Mouse (Mus musculus): ENCODE measurements around the gene Dlgap4. TPM values are rescaled to one million over a fixed set of nuclear protein-coding genes. Genes with fewer than 3 reads are reported as not detected.

Gene Dlgap4
- polyA plus RNA-seq, 1 experiment from 2014 or later, result 162 TPM

DNA sequence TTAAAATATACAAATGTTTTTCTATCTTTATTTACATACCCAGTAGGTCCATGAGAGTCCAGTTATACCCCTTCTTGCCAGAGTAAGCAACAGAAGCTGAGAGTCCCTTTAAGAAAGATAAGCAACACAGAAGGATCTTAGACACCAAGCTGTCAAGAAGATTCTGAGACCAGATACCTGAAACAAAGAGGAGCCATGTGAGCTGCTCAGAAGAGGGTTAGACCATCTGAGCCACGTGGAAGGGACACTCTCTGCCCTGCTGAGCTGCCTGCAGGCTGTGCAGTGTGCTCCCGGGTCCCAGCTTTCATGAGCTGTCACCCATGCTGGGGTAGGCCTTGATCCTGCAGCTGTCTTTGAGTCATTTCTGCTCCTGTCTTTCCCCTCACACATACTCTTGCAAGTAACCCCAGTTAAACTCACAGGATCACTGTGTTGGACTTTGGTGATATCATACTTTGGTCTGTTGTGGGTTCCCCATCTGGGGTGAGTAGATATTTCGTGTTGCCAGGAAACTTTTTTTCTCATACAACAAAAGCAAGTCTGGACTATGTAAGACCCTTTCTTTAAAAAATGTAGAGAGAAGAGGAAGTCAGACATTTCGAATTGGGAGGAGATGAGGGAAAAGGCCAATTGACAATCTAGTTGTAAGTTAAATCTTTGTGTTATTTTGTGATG, 190.3 kb downstream of the Dlgap4 start:
- Histone ChIP-seq H3K27ac (ENCODE audit: low read depth, low read length) (no peak overlapping the region), H3K4me2 (replicated peaks; ENCODE audit: low read depth, low read length) (no peak overlapping the region), H3K27me3 (ENCODE audit: control insufficient read depth, insufficient read depth, low read length) (no peaks in the 10 kb centered on the region), H3K9me3 (ENCODE audit: control insufficient read depth, low read length) (no peaks in the 10 kb centered on the region), H3K4me3 (ENCODE audit: low read depth, low read length) (no peak overlapping the region), H3K36me3 (ENCODE audit: control insufficient read depth, insufficient read depth, low read length) (no peaks in the 10 kb centered on the region), H3K9ac (ENCODE audit: low read depth, low read length) (no peak overlapping the region), H3K4me1 (replicated peaks; ENCODE audit: control insufficient read depth, insufficient read depth, low read length) (no peaks in the 10 kb centered on the region)
- DNase-seq (ENCODE audit: low spot score) (no peak), ATAC-seq (ENCODE audit: low FRiP score) (no peak)
- 61% methylated on average over 4 of the region's 4 CpGs for WGBS

DNA sequence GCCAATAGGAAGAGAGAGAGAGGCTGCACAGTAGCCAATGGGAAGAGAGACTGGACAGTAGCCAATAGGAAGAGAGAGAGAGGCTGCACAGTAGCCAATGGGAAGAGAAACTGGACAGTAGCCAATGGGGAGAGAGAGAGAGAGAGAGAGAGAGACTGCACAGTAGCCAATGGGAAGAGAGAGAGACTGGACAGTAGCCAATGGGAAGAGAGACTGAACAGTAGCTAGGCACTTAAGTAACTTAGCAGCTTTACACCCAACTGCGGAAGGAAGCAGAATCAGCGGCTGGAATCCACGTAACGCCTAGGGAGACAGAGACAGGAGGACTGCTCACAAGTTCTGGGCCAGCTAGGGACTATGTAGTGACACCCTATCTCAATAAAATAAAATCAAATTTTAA, 191.1 kb downstream of the Dlgap4 start:
- H3K4me2 ChIP-seq (replicated peaks; ENCODE audit: low read depth, low read length), result no peak overlapping the region
- no peak overlapping the region for H3K4me3 ChIP-seq (ENCODE audit: low read depth, low read length)
- WGBS, result 92% methylated on average over 4 of the region's 4 CpGs
- no peak for ATAC-seq (ENCODE audit: low FRiP score)
- DNase-seq (ENCODE audit: low spot score), result no peak
- H3K4me1 ChIP-seq (replicated peaks; ENCODE audit: control insufficient read depth, insufficient read depth, low read length), result no peaks in the 10 kb centered on the region
- no peaks in the 10 kb centered on the region for H3K27me3 ChIP-seq (ENCODE audit: control insufficient read depth, insufficient read depth, low read length)
- no peak overlapping the region for H3K9ac ChIP-seq (ENCODE audit: low read depth, low read length)
- no peaks in the 10 kb centered on the region for H3K36me3 ChIP-seq (ENCODE audit: control insufficient read depth, insufficient read depth, low read length)
- H3K27ac ChIP-seq (ENCODE audit: low read depth, low read length), result no peak overlapping the region
- no peaks in the 10 kb centered on the region for H3K9me3 ChIP-seq (ENCODE audit: control insufficient read depth, low read length)

DNA sequence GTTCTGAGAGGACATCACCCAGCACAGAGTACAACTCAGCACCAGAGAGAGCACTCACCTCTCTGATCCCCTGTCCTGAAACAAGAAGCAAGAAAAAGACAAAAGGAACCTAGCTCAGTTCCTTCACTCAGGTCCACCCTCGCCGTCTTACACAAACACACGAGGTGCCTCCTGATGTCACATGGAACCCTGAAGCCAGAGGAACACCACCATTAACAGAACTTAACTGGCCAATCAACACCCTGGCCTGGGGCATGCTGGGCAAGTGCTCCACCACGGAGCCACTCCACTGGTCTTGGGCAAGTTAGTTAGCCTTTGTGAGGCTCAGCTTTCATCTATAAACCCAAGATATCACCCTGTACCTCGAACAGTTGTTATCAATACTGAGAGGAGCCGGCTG, 193.4 kb downstream of the Dlgap4 start:
- Histone ChIP-seq H3K4me3 (ENCODE audit: low read depth, low read length) (no peak overlapping the region), H3K9ac (ENCODE audit: low read depth, low read length) (no peak overlapping the region), H3K4me1 (replicated peaks; ENCODE audit: control insufficient read depth, insufficient read depth, low read length) (no peaks in the 10 kb centered on the region), H3K36me3 (ENCODE audit: control insufficient read depth, insufficient read depth, low read length) (no peaks in the 10 kb centered on the region), H3K27ac (ENCODE audit: low read depth, low read length) (no peak overlapping the region), H3K4me2 (replicated peaks; ENCODE audit: low read depth, low read length) (no peak overlapping the region), H3K27me3 (ENCODE audit: control insufficient read depth, insufficient read depth, low read length) (no peaks in the 10 kb centered on the region), H3K9me3 (ENCODE audit: control insufficient read depth, low read length) (no peaks in the 10 kb centered on the region)
- no peak for ATAC-seq (ENCODE audit: low FRiP score)
- WGBS, result 75% methylated on average over 6 of the region's 6 CpGs
- DNase-seq (ENCODE audit: low spot score), result no peak

DNA sequence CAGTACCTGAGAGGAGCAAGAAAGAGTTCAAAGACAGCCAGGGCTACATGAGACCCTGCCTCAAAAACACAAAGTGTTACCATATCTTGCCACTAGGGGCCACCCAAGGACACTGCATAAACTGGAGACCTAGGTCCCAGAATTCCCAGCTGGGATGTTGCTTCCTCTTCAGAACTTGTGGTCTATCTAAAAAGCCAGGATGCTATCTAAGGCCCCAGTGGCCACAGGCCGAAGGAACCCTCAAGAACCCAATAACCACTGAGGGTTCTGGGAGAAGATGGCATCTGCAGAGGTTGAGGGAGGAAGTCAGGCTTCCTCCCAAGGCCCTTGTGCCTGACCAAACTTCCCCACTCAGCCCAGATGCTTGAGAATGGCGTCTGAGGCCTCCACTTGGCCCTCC, 196.1 kb downstream of the Dlgap4 start:
- no peak overlapping the region for H3K4me2 ChIP-seq (replicated peaks; ENCODE audit: low read depth, low read length)
- H3K27ac ChIP-seq (ENCODE audit: low read depth, low read length), result no peak overlapping the region
- H3K9me3 ChIP-seq (ENCODE audit: control insufficient read depth, low read length), result no peaks in the 10 kb centered on the region
- H3K4me3 ChIP-seq (ENCODE audit: low read depth, low read length), result no peak overlapping the region
- H3K9ac ChIP-seq (ENCODE audit: low read depth, low read length), result no peak overlapping the region
- 63% methylated on average over 2 of the region's 2 CpGs for WGBS
- no peaks in the 10 kb centered on the region for H3K36me3 ChIP-seq (ENCODE audit: control insufficient read depth, insufficient read depth, low read length)
- H3K4me1 ChIP-seq (replicated peaks; ENCODE audit: control insufficient read depth, insufficient read depth, low read length), result peaks cover 3% of the 10 kb centered on the region
- H3K27me3 ChIP-seq (ENCODE audit: control insufficient read depth, insufficient read depth, low read length), result no peaks in the 10 kb centered on the region
- ATAC-seq (ENCODE audit: low FRiP score) (no peak), DNase-seq (ENCODE audit: low spot score) (peak; percentile 87)

DNA sequence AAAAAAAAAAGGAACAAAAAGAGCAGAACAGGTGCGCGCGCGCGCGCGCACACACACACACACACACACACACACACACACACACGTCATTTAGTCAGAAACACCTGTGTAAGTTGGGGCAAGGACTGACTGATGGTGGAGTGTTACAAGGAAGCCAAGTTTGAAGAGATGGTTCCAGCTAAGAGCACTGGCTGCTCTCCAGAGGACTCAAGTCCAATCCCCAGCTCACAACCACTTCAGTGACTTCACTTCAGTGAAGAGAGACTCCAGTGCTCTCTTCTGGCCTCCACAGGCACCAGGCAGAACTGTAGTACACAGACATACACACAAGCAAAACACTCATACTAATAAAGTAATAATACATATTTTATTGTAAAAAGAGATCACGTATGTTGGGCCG, 197.2 kb downstream of the Dlgap4 start:
- peaks cover 3% of the 10 kb centered on the region for H3K4me1 ChIP-seq (replicated peaks; ENCODE audit: control insufficient read depth, insufficient read depth, low read length)
- WGBS, result 98% methylated on average over 10 of the region's 10 CpGs

DNA sequence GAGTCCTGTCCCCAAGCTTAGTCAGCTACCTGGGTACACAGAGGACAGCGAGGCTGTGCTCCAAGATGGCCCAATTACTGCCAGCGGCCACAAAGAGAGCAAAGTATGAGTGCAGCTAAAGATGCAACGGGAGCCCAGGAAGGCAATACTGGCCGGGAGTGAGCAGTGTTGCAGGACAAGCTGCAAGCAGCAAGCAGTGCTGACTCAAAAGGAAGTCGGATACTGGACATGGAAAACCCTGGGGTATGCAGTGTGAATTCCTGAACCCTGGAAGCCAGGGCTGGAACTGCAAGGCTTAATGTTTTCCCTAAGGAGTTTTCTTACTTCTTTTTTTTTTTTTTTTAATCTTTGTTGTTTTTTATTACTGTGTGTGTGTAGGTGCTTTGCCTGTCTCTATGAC, 198.1 kb downstream of the Dlgap4 start:
- Histone ChIP-seq H3K27me3 (ENCODE audit: control insufficient read depth, insufficient read depth, low read length) (no peaks in the 10 kb centered on the region), H3K4me2 (replicated peaks; ENCODE audit: low read depth, low read length) (no peak overlapping the region), H3K9ac (ENCODE audit: low read depth, low read length) (no peak overlapping the region), H3K4me3 (ENCODE audit: low read depth, low read length) (no peak overlapping the region), H3K9me3 (ENCODE audit: control insufficient read depth, low read length) (no peaks in the 10 kb centered on the region), H3K4me1 (replicated peaks; ENCODE audit: control insufficient read depth, insufficient read depth, low read length) (peaks cover 3% of the 10 kb centered on the region), H3K36me3 (ENCODE audit: control insufficient read depth, insufficient read depth, low read length) (no peaks in the 10 kb centered on the region), H3K27ac (ENCODE audit: low read depth, low read length) (no peak overlapping the region)
- WGBS, result 76% methylated on average over 5 of the region's 5 CpGs
- no peak for DNase-seq (ENCODE audit: low spot score)
- no peak for ATAC-seq (ENCODE audit: low FRiP score)

More for the DNA sequence above, 197.2 kb downstream of the Dlgap4 start:
- Histone ChIP-seq H3K36me3 (ENCODE audit: control insufficient read depth, insufficient read depth, low read length) (no peaks in the 10 kb centered on the region), H3K9me3 (ENCODE audit: control insufficient read depth, low read length) (no peaks in the 10 kb centered on the region), H3K27me3 (ENCODE audit: control insufficient read depth, insufficient read depth, low read length) (no peaks in the 10 kb centered on the region), H3K9ac (ENCODE audit: low read depth, low read length) (no peak overlapping the region), H3K4me2 (replicated peaks; ENCODE audit: low read depth, low read length) (no peak overlapping the region), H3K27ac (ENCODE audit: low read depth, low read length) (no peak overlapping the region), H3K4me3 (ENCODE audit: low read depth, low read length) (no peak overlapping the region)
- DNase-seq (ENCODE audit: low spot score), result no peak
- ATAC-seq (ENCODE audit: low FRiP score), result no peak

Other genes with a start within 250 kb of the Dlgap4 start
- gene Epb41l1, start 192.8 kb upstream of the Dlgap4 start, polyA plus RNA-seq (2014; fragmentation: Nextera tagmentation; extraction: Ambion mirVana), result 4.0 and 5.0 TPM in 2 replicates
- gene Aar2, start 66.1 kb upstream of the Dlgap4 start, polyA plus RNA-seq (2014; fragmentation: Nextera tagmentation; extraction: Ambion mirVana), result 44.4 and 49.1 TPM in 2 replicates
- 96.1 and 133 TPM in 2 replicates for gene Myl9, start 161.7 kb downstream of the Dlgap4 start, polyA plus RNA-seq (2014; fragmentation: Nextera tagmentation; extraction: Ambion mirVana)
- gene Tgif2, start 226.3 kb downstream of the Dlgap4 start, polyA plus RNA-seq (2014; fragmentation: Nextera tagmentation; extraction: Ambion mirVana), result 69.6 and 71.8 TPM in 2 replicates
- gene 4930518I15Rik, start 244.2 kb downstream of the Dlgap4 start, polyA plus RNA-seq (2014; fragmentation: Nextera tagmentation; extraction: Ambion mirVana), result 5.9 and 8.6 TPM in 2 replicates
- 208 and 214 TPM in 2 replicates for gene Rab5if, start 249.4 kb downstream of the Dlgap4 start, polyA plus RNA-seq (2014; fragmentation: Nextera tagmentation; extraction: Ambion mirVana)